Mouse (Mus musculus) small intestine, adult 2 months (tissue): Measurements from ENCODE around the gene Tgm1.

ENCODE experiments used
- CTCF ChIP-seq: fragments of 200-500 bp; IDR thresholded peaks from 2 replicates; pipeline ENCODE4 v1.5.1; 2012; ENCODE audit warnings: low read depth, mild to moderate bottlenecking, control low read depth, inconsistent platforms, low read length, moderate library complexity, mixed read lengths; ENCODE audit not compliant: insufficient replicate concordance, insufficient read length; ENCODE audit errors: extremely low read depth
- POLR2A ChIP-seq: fragments of 200-500 bp; IDR thresholded peaks from 2 replicates; pipeline ENCODE4 v1.6.1; 2012; ENCODE audit warnings: low read depth, mild to moderate bottlenecking, control low read depth, inconsistent platforms, low read length, moderate library complexity

- TF ChIP-seq POLR2A = no peak
- TF ChIP-seq CTCF = no peak
Measured at GRCm38 (mm10) chr14:55730531-55731032, 16.9 kb upstream of the Tgm1 start.
